Mouse (Mus musculus): ENCODE results near the gene Gfm2. TPM values are rescaled to one million over a fixed set of nuclear protein-coding genes. Genes with fewer than 3 reads are reported as not detected.
A peak's percentile ranks its signal among the peaks of the same experiment; 100 is the strongest.

Gene Gfm2
- polyA plus RNA-seq, 1 experiment from 2014 or later: 27.9 TPM

DNA sequence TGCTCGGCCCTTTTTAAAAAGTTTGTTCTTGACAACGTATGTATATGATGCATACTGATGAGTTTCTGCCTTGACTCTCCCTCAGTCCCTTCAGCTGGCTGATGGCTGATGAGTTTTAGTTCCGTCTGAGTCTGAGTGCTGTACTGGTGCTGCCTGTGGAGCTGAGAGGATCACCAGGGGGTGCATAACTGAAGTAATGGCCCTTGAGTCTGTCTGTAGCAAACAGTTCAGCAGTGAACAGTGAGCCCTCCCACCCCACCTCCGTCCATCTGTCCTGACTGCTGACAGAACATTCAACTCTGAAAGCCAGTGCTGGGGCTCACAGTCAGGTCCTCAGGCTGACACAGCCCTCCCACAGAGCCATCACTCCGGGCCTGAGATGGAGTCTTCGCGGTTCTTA is 41.2 kb downstream of the Gfm2 start:
- ATAC-seq (ENCODE audit: insufficient number of reproducible peaks, insufficient read depth, low FRiP score, low read depth): no peak
- Histone ChIP-seq H3K4me3 (ENCODE audit: control insufficient read depth in 1 of 2, insufficient read depth in 1 of 2, low read depth in 1 of 2, low read length in 2 of 2) (no peak overlapping the region), H3K4me1 (ENCODE audit: control insufficient read depth in 2 of 2, insufficient read depth in 2 of 2, low read length in 2 of 2) (no peaks in the 10 kb centered on the region), H3K27me3 (ENCODE audit: control insufficient read depth, insufficient read depth, low read length) (no peaks in the 10 kb centered on the region), H3K27ac (replicated peaks in 1 of 2; ENCODE audit: control insufficient read depth in 1 of 2, insufficient read depth in 1 of 2, low read depth in 2 of 2, low read length in 2 of 2) (no peak overlapping the region), H3K4me2 (ENCODE audit: low read length) (no peak overlapping the region), H3K9me3 (ENCODE audit: control insufficient read depth, low read length) (no peaks in the 10 kb centered on the region), H3K9ac (ENCODE audit: low read length) (no peak overlapping the region), H3K36me3 (ENCODE audit: control insufficient read depth, insufficient read depth, low read length) (peaks cover 84% of the 10 kb centered on the region)
- WGBS: 81% methylated on average over 7 of the region's 7 CpGs

- 68% methylated on average over 6 of the region's 6 CpGs for WGBS
- no peak for ATAC-seq (ENCODE audit: insufficient number of reproducible peaks, insufficient read depth, low FRiP score, low read depth)
- peaks cover 71% of the 10 kb centered on the region for H3K36me3 ChIP-seq (ENCODE audit: control insufficient read depth, insufficient read depth, low read length)
Observed at GRCm38 (mm10) chr13:97180113-97180828, 42.5 kb downstream of the Gfm2 start.

DNA sequence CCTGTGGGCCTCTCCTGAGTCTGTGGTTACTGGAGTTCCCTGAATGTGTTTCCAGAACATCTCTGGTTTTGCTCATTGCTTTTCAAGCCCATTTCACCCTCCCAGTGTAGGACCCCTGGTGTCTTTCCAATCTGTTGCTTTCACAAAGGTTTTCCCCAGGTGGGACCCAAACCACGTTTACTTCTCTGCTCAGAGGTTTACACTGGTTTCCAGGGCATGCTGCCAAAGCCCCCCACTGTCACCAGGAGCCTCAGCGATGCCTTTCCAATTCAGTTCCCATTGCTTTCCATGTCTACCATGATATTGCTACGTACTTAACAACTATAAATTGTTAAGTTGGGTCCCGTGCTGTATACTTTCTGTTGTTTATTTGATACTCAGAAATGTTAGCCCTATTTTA is 45.1 kb downstream of the Gfm2 start:
- Histone ChIP-seq H3K27ac (replicated peaks in 1 of 2; ENCODE audit: control insufficient read depth in 1 of 2, insufficient read depth in 1 of 2, low read depth in 2 of 2, low read length in 2 of 2) (no peak overlapping the region), H3K27me3 (ENCODE audit: control insufficient read depth, insufficient read depth, low read length) (no peaks in the 10 kb centered on the region), H3K4me1 (ENCODE audit: control insufficient read depth in 2 of 2, insufficient read depth in 2 of 2, low read length in 2 of 2) (peaks cover 4 to 13% of the 10 kb centered on the region in 2 experiments), H3K9ac (ENCODE audit: low read length) (no peak overlapping the region), H3K4me2 (ENCODE audit: low read length) (no peak overlapping the region), H3K9me3 (ENCODE audit: control insufficient read depth, low read length) (no peaks in the 10 kb centered on the region), H3K4me3 (ENCODE audit: control insufficient read depth in 1 of 2, insufficient read depth in 1 of 2, low read depth in 1 of 2, low read length in 2 of 2) (no peak overlapping the region), H3K36me3 (ENCODE audit: control insufficient read depth, insufficient read depth, low read length) (peaks cover 53% of the 10 kb centered on the region)
- ATAC-seq (ENCODE audit: insufficient number of reproducible peaks, insufficient read depth, low FRiP score, low read depth): no peak
- WGBS: 81% methylated on average over 4 of the region's 4 CpGs

More at GRCm38 (mm10) chr13:97180113-97180828, 42.5 kb downstream of the Gfm2 start:
- H3K9me3 ChIP-seq (ENCODE audit: control insufficient read depth, low read length): no peaks in the 10 kb centered on the region
- no peaks in the 10 kb centered on the region for H3K27me3 ChIP-seq (ENCODE audit: control insufficient read depth, insufficient read depth, low read length)
- peaks cover 4 to 9% of the 10 kb centered on the region in 2 experiments for H3K4me1 ChIP-seq (ENCODE audit: control insufficient read depth in 2 of 2, insufficient read depth in 2 of 2, low read length in 2 of 2)
- H3K27ac ChIP-seq (replicated peaks in 1 of 2; ENCODE audit: control insufficient read depth in 1 of 2, insufficient read depth in 1 of 2, low read depth in 2 of 2, low read length in 2 of 2): no peak overlapping the region
- H3K4me3 ChIP-seq (ENCODE audit: control insufficient read depth in 1 of 2, insufficient read depth in 1 of 2, low read depth in 1 of 2, low read length in 2 of 2): no peak overlapping the region
- no peak overlapping the region for H3K4me2 ChIP-seq (ENCODE audit: low read length)
- no peak overlapping the region for H3K9ac ChIP-seq (ENCODE audit: low read length)

GRCm38 (mm10) chr13:97184168-97184567 is 46.4 kb downstream of the Gfm2 start:
- 71% methylated on average over 2 of the region's 2 CpGs for WGBS
- Histone ChIP-seq H3K27ac (replicated peaks in 1 of 2; ENCODE audit: control insufficient read depth in 1 of 2, insufficient read depth in 1 of 2, low read depth in 2 of 2, low read length in 2 of 2) (no peak overlapping the region), H3K4me3 (ENCODE audit: control insufficient read depth in 1 of 2, insufficient read depth in 1 of 2, low read depth in 1 of 2, low read length in 2 of 2) (no peak overlapping the region), H3K9me3 (ENCODE audit: control insufficient read depth, low read length) (no peaks in the 10 kb centered on the region), H3K9ac (ENCODE audit: low read length) (no peak overlapping the region), H3K4me1 (ENCODE audit: control insufficient read depth in 2 of 2, insufficient read depth in 2 of 2, low read length in 2 of 2) (peaks cover 4 to 14% of the 10 kb centered on the region in 2 experiments), H3K36me3 (ENCODE audit: control insufficient read depth, insufficient read depth, low read length) (peaks cover 45% of the 10 kb centered on the region), H3K27me3 (ENCODE audit: control insufficient read depth, insufficient read depth, low read length) (no peaks in the 10 kb centered on the region), H3K4me2 (ENCODE audit: low read length) (no peak overlapping the region)
- ATAC-seq (ENCODE audit: insufficient number of reproducible peaks, insufficient read depth, low FRiP score, low read depth): no peak

- peaks cover 40% of the 10 kb centered on the region for H3K36me3 ChIP-seq (ENCODE audit: control insufficient read depth, insufficient read depth, low read length)
- no peak overlapping the region for H3K9ac ChIP-seq (ENCODE audit: low read length)
- no peak for ATAC-seq (ENCODE audit: insufficient number of reproducible peaks, insufficient read depth, low FRiP score, low read depth)
- no peaks in the 10 kb centered on the region for H3K27me3 ChIP-seq (ENCODE audit: control insufficient read depth, insufficient read depth, low read length)
- H3K4me1 ChIP-seq (ENCODE audit: control insufficient read depth in 2 of 2, insufficient read depth in 2 of 2, low read length in 2 of 2): peaks cover 4 to 14% of the 10 kb centered on the region in 2 experiments
- H3K4me3 ChIP-seq (ENCODE audit: control insufficient read depth in 1 of 2, insufficient read depth in 1 of 2, low read depth in 1 of 2, low read length in 2 of 2): no peak overlapping the region
- 11% methylated on average over 5 of the region's 5 CpGs for WGBS
- H3K9me3 ChIP-seq (ENCODE audit: control insufficient read depth, low read length): no peaks in the 10 kb centered on the region
- H3K4me2 ChIP-seq (ENCODE audit: low read length): no peak overlapping the region
- H3K27ac ChIP-seq (replicated peaks in 1 of 2; ENCODE audit: control insufficient read depth in 1 of 2, insufficient read depth in 1 of 2, low read depth in 2 of 2, low read length in 2 of 2): peak overlapping the region; percentile 51 to 61; a peak in 3 of 4 replicates
Observed at GRCm38 (mm10) chr13:97184656-97185055, 46.9 kb downstream of the Gfm2 start.

GRCm38 (mm10) chr13:97186346-97186745 is 48.6 kb downstream of the Gfm2 start:
- peaks cover 4 to 14% of the 10 kb centered on the region in 2 experiments for H3K4me1 ChIP-seq (ENCODE audit: control insufficient read depth in 2 of 2, insufficient read depth in 2 of 2, low read length in 2 of 2)
- H3K9ac ChIP-seq (ENCODE audit: low read length): no peak overlapping the region
- 77% methylated on average over 4 of the region's 4 CpGs for WGBS
- no peak overlapping the region for H3K4me2 ChIP-seq (ENCODE audit: low read length)
- no peak overlapping the region for H3K4me3 ChIP-seq (ENCODE audit: control insufficient read depth in 1 of 2, insufficient read depth in 1 of 2, low read depth in 1 of 2, low read length in 2 of 2)
- no peaks in the 10 kb centered on the region for H3K27me3 ChIP-seq (ENCODE audit: control insufficient read depth, insufficient read depth, low read length)
- no peak overlapping the region for H3K27ac ChIP-seq (replicated peaks in 1 of 2; ENCODE audit: control insufficient read depth in 1 of 2, insufficient read depth in 1 of 2, low read depth in 2 of 2, low read length in 2 of 2)
- H3K36me3 ChIP-seq (ENCODE audit: control insufficient read depth, insufficient read depth, low read length): peaks cover 28% of the 10 kb centered on the region
- H3K9me3 ChIP-seq (ENCODE audit: control insufficient read depth, low read length): no peaks in the 10 kb centered on the region
- no peak for ATAC-seq (ENCODE audit: insufficient number of reproducible peaks, insufficient read depth, low FRiP score, low read depth)

DNA sequence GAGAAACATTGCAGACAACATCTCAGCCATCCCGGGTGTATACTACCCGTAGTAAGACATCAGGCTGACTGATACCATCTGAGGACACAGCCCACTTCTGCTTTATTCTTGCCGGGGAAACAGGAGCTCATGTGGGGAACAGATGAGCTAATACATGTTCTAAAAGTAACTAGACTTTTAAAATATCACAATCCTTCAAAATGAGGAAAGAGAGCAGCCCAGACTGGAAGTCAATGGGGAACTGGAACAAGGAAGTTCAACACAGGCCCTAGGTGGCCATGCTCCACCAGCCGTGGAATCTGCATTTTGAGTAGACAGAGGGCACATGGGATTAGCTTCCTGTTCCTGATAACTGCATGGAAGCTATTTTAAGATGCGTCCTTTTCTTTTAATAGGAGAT is 50.0 kb downstream of the Gfm2 start:
- no peaks in the 10 kb centered on the region for H3K27me3 ChIP-seq (ENCODE audit: control insufficient read depth, insufficient read depth, low read length)
- H3K4me2 ChIP-seq (ENCODE audit: low read length): no peak overlapping the region
- no peak for ATAC-seq (ENCODE audit: insufficient number of reproducible peaks, insufficient read depth, low FRiP score, low read depth)
- 55% methylated on average over 5 of the region's 5 CpGs for WGBS
- no peak overlapping the region for H3K4me3 ChIP-seq (ENCODE audit: control insufficient read depth in 1 of 2, insufficient read depth in 1 of 2, low read depth in 1 of 2, low read length in 2 of 2)
- H3K9me3 ChIP-seq (ENCODE audit: control insufficient read depth, low read length): no peaks in the 10 kb centered on the region
- peaks cover 20% of the 10 kb centered on the region for H3K36me3 ChIP-seq (ENCODE audit: control insufficient read depth, insufficient read depth, low read length)
- H3K9ac ChIP-seq (ENCODE audit: low read length): no peak overlapping the region
- peaks cover 4 to 14% of the 10 kb centered on the region in 2 experiments for H3K4me1 ChIP-seq (ENCODE audit: control insufficient read depth in 2 of 2, insufficient read depth in 2 of 2, low read length in 2 of 2)
- H3K27ac ChIP-seq (replicated peaks in 1 of 2; ENCODE audit: control insufficient read depth in 1 of 2, insufficient read depth in 1 of 2, low read depth in 2 of 2, low read length in 2 of 2): no peak overlapping the region

GRCm38 (mm10) chr13:97192649-97193048 is 54.9 kb downstream of the Gfm2 start:
- WGBS: 90% methylated on average over 11 of the region's 11 CpGs
- Histone ChIP-seq H3K4me1 (ENCODE audit: control insufficient read depth in 2 of 2, insufficient read depth in 2 of 2, low read length in 2 of 2) (peaks cover 1 to 7% of the 10 kb centered on the region in 2 experiments; a peak in 2 of 4 replicates), H3K36me3 (ENCODE audit: control insufficient read depth, insufficient read depth, low read length) (0 out of 2 replicates have a peak, but pooled peaks cover 10% of the 10 kb centered on the region), H3K27ac (replicated peaks in 1 of 2; ENCODE audit: control insufficient read depth in 1 of 2, insufficient read depth in 1 of 2, low read depth in 2 of 2, low read length in 2 of 2) (no peak overlapping the region), H3K27me3 (ENCODE audit: control insufficient read depth, insufficient read depth, low read length) (no peaks in the 10 kb centered on the region), H3K9me3 (ENCODE audit: control insufficient read depth, low read length) (no peaks in the 10 kb centered on the region), H3K4me3 (ENCODE audit: control insufficient read depth in 1 of 2, insufficient read depth in 1 of 2, low read depth in 1 of 2, low read length in 2 of 2) (no peak overlapping the region), H3K4me2 (ENCODE audit: low read length) (no peak overlapping the region), H3K9ac (ENCODE audit: low read length) (no peak overlapping the region)
- ATAC-seq (ENCODE audit: insufficient number of reproducible peaks, insufficient read depth, low FRiP score, low read depth): no peak
